Mouse (Mus musculus) cerebellum, adult 2 months (tissue): Measurements from ENCODE around the gene Tfip11.

ENCODE experiments used
- CTCF ChIP-seq: fragments of 200-500 bp; IDR thresholded peaks from 2 replicates; pipeline ENCODE4 v1.5.1; 2011; ENCODE audit warnings: low read depth, mild to moderate bottlenecking, control low read depth, low read length, moderate library complexity, borderline replicate concordance; ENCODE audit not compliant: insufficient read depth
- POLR2A ChIP-seq: fragments of 200-500 bp; IDR thresholded peaks from 2 replicates; pipeline ENCODE4 v1.6.1; 2011; ENCODE audit warnings: low read length, control low read depth, borderline replicate concordance; ENCODE audit not compliant: insufficient read depth

GRCm38 (mm10) chr5:112366879-112367278 is 40.7 kb downstream of the Tfip11 start:
- TF ChIP-seq CTCF = no peak
- TF ChIP-seq POLR2A = no peak
